Mouse (Mus musculus): ENCODE measurements around the gene Cacna2d2. TPM values are rescaled to one million over a fixed set of nuclear protein-coding genes. Genes with fewer than 3 reads are reported as not detected.
"Not testable (repeated sequence)": the region's sequence is repeated elsewhere in the genome, so short reads cannot be mapped to it uniquely, and the experiment has no call there.

The Cacna2d2 gene
- polyA plus RNA-seq, 1 experiment from 2014 or later, result 9.8 TPM

DNA sequence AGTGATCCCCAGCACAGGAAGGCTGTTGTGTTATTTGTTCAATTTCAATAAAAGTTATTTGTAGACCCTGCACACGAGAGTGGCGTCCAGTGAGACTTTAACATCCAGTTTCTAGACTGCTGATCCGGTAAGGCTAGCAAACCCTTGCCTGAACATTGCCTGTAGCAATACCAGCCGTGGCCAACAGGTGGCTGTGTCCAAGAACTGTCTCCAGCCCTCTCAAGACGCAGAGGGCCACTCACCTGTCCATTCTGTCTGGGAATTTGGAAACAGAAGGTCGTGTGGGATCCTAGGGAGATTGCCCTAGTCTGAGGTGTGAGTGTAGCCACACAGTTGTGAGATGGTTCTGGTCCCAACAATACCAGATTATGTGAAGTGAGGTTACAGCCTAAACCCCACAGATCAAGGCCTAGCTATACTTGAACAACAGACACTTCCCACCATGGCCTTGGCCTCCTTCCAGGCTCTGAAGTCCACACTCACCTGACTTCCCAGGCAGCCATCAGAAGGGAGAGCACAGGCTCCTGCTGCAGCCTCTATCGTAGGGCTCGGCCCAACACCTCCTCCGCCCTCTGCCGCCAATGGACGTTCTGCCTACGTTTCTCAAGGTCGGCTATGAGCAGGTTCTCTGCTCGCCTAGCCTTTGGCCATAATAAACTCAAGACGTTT is 166.8 kb downstream of the Cacna2d2 start:
- H3K9me3 ChIP-seq (replicated peaks), result no peaks in the 10 kb centered on the region
- no peaks in the 10 kb centered on the region for H3K27me3 ChIP-seq (replicated peaks)
- peaks cover 59% of the 10 kb centered on the region for H3K4me1 ChIP-seq
- peak overlapping the region; percentile 7; the same call in 1 of the 2 replicates for H3K4me2 ChIP-seq
- H3K36me3 ChIP-seq, result peaks cover 30% of the 10 kb centered on the region
- no peak for ATAC-seq (ENCODE audit: low FRiP score)
- WGBS, result 62% methylated on average over 15 of the region's 15 CpGs
- 0 out of 2 replicates have a peak overlapping the region, but pooled peaks have one; percentile 38 for H3K27ac ChIP-seq (replicated peaks)
- H3K4me3 ChIP-seq (replicated peaks), result no peak overlapping the region
- H3K9ac ChIP-seq (replicated peaks), result no peak overlapping the region

DNA sequence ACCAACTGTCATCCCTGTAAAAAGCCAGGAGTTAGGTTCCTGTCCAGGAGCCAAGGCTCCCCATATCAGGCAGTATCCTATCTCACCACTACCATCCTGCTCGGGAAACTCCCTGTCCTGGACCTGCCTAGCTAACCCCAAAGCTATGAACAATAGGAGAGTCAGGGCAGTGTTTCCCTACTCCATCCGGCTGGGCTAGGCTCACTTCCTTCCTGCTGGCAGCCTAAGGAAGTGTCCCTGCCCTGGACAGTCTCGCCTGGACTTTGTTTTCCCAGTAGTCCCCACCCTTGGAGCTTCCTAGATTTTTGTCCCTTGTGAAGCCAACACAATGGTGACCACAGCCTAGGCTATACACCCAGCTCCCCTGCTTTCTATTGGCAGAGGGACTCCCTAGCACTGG is 167.4 kb downstream of the Cacna2d2 start:
- peaks cover 66% of the 10 kb centered on the region for H3K4me1 ChIP-seq
- H3K9me3 ChIP-seq (replicated peaks), result no peaks in the 10 kb centered on the region
- peak overlapping the region; percentile 69; the same call in 1 of the 2 replicates for H3K4me2 ChIP-seq
- H3K27me3 ChIP-seq (replicated peaks), result no peaks in the 10 kb centered on the region
- H3K4me3 ChIP-seq (replicated peaks), result no peak overlapping the region
- H3K36me3 ChIP-seq, result peaks cover 28% of the 10 kb centered on the region
- H3K9ac ChIP-seq (replicated peaks), result no peak overlapping the region
- WGBS, result 81% methylated on average over 3 of the region's 3 CpGs
- peak overlapping the region; percentile 91; the same call in 1 of the 2 replicates for H3K27ac ChIP-seq (replicated peaks)
- ATAC-seq (ENCODE audit: low FRiP score), result no peak

DNA sequence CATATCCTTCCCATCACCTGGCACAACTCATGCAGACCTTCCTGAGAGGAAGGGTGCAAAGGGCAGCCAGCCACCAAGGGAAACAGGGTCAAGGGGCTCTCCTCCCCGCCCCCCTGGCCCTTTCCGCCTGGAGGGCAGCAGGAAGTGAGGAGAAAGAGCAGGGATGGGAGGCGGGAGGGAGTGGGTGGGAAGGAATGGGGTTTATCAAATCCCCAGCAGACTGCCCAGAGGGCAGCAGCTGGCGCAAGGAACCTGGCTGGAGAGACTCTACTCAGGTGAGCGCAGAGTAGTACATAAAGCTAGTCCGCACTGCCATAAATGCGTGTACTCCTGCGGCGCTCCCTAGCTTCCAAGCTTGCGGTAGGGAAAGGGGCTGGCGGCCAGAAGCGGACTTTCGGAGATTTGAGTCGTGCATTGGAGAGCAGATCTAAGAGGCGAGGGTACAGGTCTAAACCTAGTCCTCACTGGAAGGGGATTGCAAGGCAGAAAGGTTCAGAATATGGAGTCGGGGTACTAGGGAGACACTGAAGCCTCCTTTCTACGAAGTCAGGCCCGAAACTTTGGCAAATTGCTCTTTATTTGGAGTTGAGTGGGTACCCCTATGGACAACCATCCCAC is 168.4 kb downstream of the Cacna2d2 start, which contains the start of gene Hyal2:
Gene Hyal2, plus strand, starts transcription at position 244 of the 618 bp plus-strand sequence.
- Histone ChIP-seq H3K9ac (replicated peaks) (peak within 1 kb of the TSS; percentile 86), H3K36me3 (peaks cover 33% of the 10 kb centered on the region), H3K27ac (replicated peaks) (peak within 1 kb of the TSS; percentile 91), H3K4me1 (peaks cover 65% of the 10 kb centered on the region), H3K9me3 (replicated peaks) (no peaks in the 10 kb centered on the region), H3K4me2 (peak within 1 kb of the TSS; percentile 69), H3K27me3 (replicated peaks) (no peaks in the 10 kb centered on the region), H3K4me3 (replicated peaks) (peak within 1 kb of the TSS; percentile 85)
- no peak for ATAC-seq (ENCODE audit: low FRiP score)
- 9% methylated on average over 18 of the region's 18 CpGs for WGBS

DNA sequence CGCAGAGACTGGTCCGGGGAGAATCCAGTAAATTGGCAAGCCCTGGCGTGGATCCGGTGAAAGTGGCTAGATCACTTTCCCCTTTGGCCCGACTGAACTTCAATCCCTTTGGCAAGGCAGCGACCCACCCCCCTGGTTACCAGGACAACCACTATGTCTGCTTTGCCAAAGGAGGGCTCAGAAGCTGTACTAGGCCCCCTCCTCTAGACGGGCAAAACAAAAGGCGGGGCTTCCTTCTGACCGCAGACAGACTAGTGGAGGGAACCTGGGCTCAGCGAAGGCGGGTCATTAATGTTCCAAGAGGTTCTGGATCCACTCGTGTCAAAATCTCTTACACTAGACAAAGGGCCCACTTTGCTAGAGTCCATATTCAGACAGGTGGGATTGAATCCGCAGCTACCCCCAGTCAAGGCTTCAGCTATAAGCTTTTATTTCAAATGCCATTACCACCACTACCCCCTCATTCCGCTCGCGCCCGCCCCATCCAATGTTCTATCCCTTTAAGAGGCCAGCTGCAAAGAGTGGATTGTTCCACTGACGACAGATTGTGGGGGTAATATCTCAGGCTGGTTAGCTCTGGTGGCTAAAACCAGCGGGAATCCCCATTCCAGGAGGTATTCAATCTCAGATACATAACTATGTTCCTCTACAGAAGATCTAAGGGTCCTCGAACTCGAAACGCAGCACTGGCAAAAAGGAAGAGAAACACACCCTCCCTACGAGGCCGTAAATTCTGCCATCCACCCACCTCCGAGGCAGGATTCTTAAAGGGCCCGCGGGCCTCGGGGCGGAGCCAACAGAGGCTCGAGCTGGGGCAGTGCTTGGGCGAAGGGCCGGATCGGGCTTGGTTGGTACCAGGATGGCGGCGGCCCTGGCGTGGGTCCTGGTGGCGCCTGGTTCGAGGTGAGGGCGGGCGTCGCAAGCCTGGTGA is 169.2 kb downstream of the Cacna2d2 start:
- Histone ChIP-seq H3K36me3 (peaks cover 39% of the 10 kb centered on the region), H3K4me3 (replicated peaks) (peak overlapping the region; percentile 85), H3K4me1 (peaks cover 61% of the 10 kb centered on the region), H3K27ac (replicated peaks) (peak overlapping the region; percentile 91), H3K27me3 (replicated peaks) (no peaks in the 10 kb centered on the region), H3K4me2 (peak overlapping the region; percentile 69), H3K9me3 (replicated peaks) (no peaks in the 10 kb centered on the region), H3K9ac (replicated peaks) (peak overlapping the region; percentile 86)
- WGBS, result under 1% methylated on average over 41 of the region's 41 CpGs
- ATAC-seq (ENCODE audit: low FRiP score), result peak; percentile 89

DNA sequence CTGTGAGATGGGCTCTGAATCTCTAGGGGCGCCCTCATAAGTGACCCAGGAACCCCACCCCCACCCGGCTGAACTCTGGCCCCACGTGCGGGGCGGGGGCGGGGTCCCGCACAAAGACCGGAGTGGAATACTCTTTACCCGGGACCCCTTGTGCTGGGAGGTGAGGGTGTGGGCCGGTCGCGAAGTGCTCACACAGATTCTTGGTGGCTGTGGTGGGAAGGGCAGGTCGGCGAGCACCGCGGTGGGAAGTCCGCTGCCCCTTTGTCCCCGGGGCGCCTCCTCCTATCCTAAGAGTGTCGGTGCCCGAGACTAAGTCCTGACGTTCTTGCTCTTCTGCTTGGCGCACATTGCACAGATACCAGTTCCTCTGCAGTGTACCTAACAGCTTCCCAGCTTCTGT is 169.9 kb downstream of the Cacna2d2 start:
- under 1% methylated on average over 23 of the region's 23 CpGs for WGBS
- peaks cover 54% of the 10 kb centered on the region for H3K4me1 ChIP-seq
- peak; percentile 26 for ATAC-seq (ENCODE audit: low FRiP score)
- H3K36me3 ChIP-seq, result peaks cover 42% of the 10 kb centered on the region
- peak overlapping the region; percentile 91 for H3K27ac ChIP-seq (replicated peaks)
- H3K4me3 ChIP-seq (replicated peaks), result peak overlapping the region; percentile 85
- H3K4me2 ChIP-seq, result peak overlapping the region; percentile 69
- peak overlapping the region; percentile 86 for H3K9ac ChIP-seq (replicated peaks)
- no peaks in the 10 kb centered on the region for H3K9me3 ChIP-seq (replicated peaks)
- no peaks in the 10 kb centered on the region for H3K27me3 ChIP-seq (replicated peaks)

DNA sequence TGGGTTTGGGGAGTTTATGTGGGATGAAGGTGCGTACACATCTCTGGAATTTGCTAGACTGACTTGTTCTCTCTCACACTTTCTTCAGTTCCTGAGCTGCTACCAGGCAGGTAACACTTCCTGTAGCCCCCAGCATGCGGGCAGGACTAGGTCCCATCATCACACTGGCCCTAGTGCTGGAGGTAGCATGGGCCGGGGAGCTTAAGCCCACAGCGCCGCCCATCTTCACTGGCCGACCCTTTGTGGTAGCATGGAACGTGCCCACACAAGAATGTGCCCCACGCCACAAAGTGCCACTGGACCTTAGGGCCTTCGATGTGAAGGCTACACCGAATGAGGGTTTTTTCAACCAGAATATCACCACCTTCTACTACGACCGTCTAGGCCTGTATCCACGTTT is 170.6 kb downstream of the Cacna2d2 start:
- 47% methylated on average over 13 of the region's 13 CpGs for WGBS
- ATAC-seq (ENCODE audit: low FRiP score), result no peak
- Histone ChIP-seq H3K4me1 (peaks cover 47% of the 10 kb centered on the region), H3K4me3 (replicated peaks) (peak overlapping the region; percentile 85), H3K9ac (replicated peaks) (peak overlapping the region; percentile 86), H3K4me2 (peak overlapping the region; percentile 69), H3K27me3 (replicated peaks) (no peaks in the 10 kb centered on the region), H3K9me3 (replicated peaks) (no peaks in the 10 kb centered on the region), H3K27ac (replicated peaks) (peak overlapping the region; percentile 91; the same call in 1 of the 2 replicates), H3K36me3 (peaks cover 41% of the 10 kb centered on the region)

DNA sequence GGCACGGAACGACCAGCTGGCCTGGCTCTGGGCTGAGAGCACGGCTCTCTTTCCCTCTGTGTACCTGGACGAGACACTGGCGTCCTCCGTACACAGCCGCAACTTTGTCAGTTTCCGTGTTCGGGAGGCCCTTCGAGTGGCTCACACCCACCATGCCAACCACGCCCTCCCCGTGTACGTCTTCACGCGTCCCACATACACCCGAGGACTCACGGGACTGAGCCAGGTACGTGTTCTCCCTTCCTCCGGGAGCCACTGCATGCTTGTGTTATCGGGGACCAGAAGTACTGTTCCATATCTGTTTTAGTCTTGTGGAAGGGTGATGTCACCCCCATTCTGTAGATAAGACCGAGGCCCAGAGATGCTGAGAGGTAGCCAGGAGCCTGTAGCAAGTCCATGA is 171.4 kb downstream of the Cacna2d2 start:
- H3K4me1 ChIP-seq, result peaks cover 42% of the 10 kb centered on the region
- no peaks in the 10 kb centered on the region for H3K9me3 ChIP-seq (replicated peaks)
- H3K27me3 ChIP-seq (replicated peaks), result no peaks in the 10 kb centered on the region
- peak overlapping the region; percentile 85; the same call in 1 of the 2 replicates for H3K4me3 ChIP-seq (replicated peaks)
- no peak for ATAC-seq (ENCODE audit: low FRiP score)
- peak overlapping the region; percentile 69 for H3K4me2 ChIP-seq
- H3K9ac ChIP-seq (replicated peaks), result 0 out of 2 replicates have a peak overlapping the region, but pooled peaks have one; percentile 86
- H3K27ac ChIP-seq (replicated peaks), result no peak overlapping the region
- whole genome bisulfite sequencing, result 95% methylated on average over 21 of the region's 21 CpGs
- H3K36me3 ChIP-seq, result peaks cover 36% of the 10 kb centered on the region

DNA sequence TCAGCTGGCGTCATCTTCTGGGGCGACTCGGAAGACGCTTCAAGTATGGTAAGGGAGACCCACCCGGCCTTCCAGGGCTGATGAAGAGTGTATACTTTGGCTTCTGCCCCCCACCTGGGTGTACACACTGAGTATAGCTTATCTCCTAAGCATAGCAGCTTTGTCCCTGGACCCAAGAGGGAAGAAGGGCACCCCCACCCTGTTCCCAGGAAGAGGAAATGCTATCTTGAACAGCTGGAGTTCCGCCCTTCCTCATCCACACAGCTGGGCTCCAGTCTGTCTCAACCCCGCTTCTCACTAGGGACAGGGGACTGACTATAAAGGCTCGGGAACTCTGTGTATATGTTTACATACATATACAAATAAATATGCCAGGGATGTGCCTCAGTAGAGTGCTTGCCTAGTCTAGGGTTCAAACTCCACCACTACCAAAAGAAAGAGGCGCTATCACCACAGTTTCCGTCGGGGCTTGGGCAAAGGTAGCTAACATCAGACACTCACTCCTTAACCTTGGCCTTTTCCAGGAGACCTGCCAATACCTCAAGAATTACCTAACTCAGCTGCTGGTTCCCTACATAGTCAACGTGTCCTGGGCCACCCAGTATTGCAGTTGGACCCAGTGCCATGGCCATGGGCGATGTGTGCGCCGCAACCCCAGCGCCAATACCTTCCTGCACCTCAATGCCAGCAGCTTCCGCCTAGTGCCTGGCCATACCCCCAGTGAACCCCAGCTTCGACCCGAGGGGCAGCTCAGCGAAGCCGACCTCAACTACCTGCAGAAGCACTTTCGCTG is 172.3 kb downstream of the Cacna2d2 start:
- 96% methylated on average over 22 of the region's 22 CpGs for WGBS
- H3K4me2 ChIP-seq, result peak overlapping the region; percentile 9; the same call in 1 of the 2 replicates

DNA sequence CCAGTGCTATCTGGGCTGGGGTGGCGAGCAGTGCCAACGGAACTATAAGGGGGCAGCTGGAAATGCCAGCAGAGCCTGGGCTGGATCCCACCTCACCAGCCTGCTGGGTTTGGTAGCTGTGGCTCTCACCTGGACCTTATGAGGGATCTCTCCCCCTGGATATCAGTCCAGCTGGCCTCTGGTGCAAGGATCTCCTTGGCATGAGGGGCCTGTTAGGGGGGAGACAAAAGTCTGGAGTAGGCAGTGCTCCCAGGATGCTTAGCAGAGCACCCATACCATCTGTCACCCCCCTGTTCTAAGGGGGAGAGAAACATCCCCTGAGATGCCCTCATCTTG is 172.9 kb downstream of the Cacna2d2 start:
- H3K36me3 ChIP-seq, result peaks cover 33% of the 10 kb centered on the region
- H3K27me3 ChIP-seq (replicated peaks), result no peaks in the 10 kb centered on the region
- no peak overlapping the region for H3K27ac ChIP-seq (replicated peaks)
- H3K9me3 ChIP-seq (replicated peaks), result no peaks in the 10 kb centered on the region
- no peak overlapping the region for H3K9ac ChIP-seq (replicated peaks)
- no peak for ATAC-seq (ENCODE audit: low FRiP score)
- peaks cover 46% of the 10 kb centered on the region for H3K4me1 ChIP-seq
- no peak overlapping the region for H3K4me3 ChIP-seq (replicated peaks)
- 100% methylated on average over 2 of the region's 2 CpGs for WGBS
- no peak overlapping the region for H3K4me2 ChIP-seq

More for the DNA sequence above, 172.3 kb downstream of the Cacna2d2 start:
- H3K4me3 ChIP-seq (replicated peaks), result no peak overlapping the region
- no peak overlapping the region for H3K27ac ChIP-seq (replicated peaks)
- no peak for ATAC-seq (ENCODE audit: low FRiP score)
- no peaks in the 10 kb centered on the region for H3K27me3 ChIP-seq (replicated peaks)
- peaks cover 33% of the 10 kb centered on the region for H3K36me3 ChIP-seq
- peaks cover 42% of the 10 kb centered on the region for H3K4me1 ChIP-seq
- H3K9me3 ChIP-seq (replicated peaks), result no peaks in the 10 kb centered on the region
- H3K9ac ChIP-seq (replicated peaks), result no peak overlapping the region

DNA sequence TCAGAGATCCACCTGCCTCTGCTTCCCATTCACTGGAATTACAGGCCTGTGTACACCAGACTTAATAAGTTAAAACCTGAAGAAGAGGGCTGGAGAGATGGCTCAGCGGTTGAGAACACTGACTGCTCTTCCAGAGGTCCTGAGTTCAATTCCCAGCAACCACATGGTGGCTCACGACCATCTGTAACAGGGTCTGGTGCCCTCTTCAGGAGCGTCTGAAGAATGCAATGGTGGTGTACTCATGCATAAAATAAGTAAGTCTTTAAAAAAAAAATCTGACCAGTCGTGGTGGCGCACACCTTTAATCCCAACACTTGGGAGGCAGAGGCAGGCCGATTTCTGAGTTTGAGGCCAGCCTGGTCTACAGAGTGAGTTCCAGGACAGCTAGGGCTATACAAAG is 174.4 kb downstream of the Cacna2d2 start:
- 84% methylated on average over 6 of the region's 6 CpGs for WGBS
- H3K9ac ChIP-seq (replicated peaks); H3K4me2 ChIP-seq; H3K4me3 ChIP-seq (replicated peaks); H3K27ac ChIP-seq (replicated peaks); ATAC-seq (ENCODE audit: low FRiP score); H3K27me3 ChIP-seq (replicated peaks); H3K9me3 ChIP-seq (replicated peaks): not testable (repeated sequence)
- Histone ChIP-seq H3K4me1 (peaks cover 41% of the 10 kb centered on the region), H3K36me3 (peaks cover 33% of the 10 kb centered on the region)
